Mouse (Mus musculus): ENCODE measurements around the gene Srbd1.

GRCm38 (mm10) chr17:86038211-86038648, 106.7 kb downstream of the Srbd1 start:
- TF ChIP-seq POLR2A (IDR thresholded peaks at IDR 0.05; ENCODE audit: insufficient read length, low read depth) (no peak), TCF12 (IDR thresholded peaks at IDR 0.05; ENCODE audit: insufficient read depth, poor library complexity, severe bottlenecking) (no peak), TCF3 (IDR thresholded peaks at IDR 0.05; ENCODE audit: insufficient read length, low read depth) (no peak), REST (IDR thresholded peaks at IDR 0.05; ENCODE audit: insufficient read depth, insufficient read length) (no peak), SRF (IDR thresholded peaks at IDR 0.05; ENCODE audit: control insufficient read depth, insufficient read length, low read depth) (no peak)
